Mouse (Mus musculus) C2C12 (cell line): ENCODE measurements around the gene Cyp2s1.

Experiments
- CEBPB ChIP-seq: IDR thresholded peaks from one replicate; pipeline ENCODE4 v1.6.1; 2011; ENCODE audit warnings: low read depth, mild to moderate bottlenecking, control low read depth, moderate library complexity
- CTCF ChIP-seq: IDR thresholded peaks from one replicate; pipeline ENCODE4 v1.5.1; 2011; ENCODE audit not compliant: control insufficient read depth, insufficient read depth, insufficient read length
- MAX ChIP-seq: IDR thresholded peaks from one replicate; pipeline ENCODE4 v1.6.1; 2011; ENCODE audit warnings: mild to moderate bottlenecking, control low read depth
- MYOD1 ChIP-seq: IDR thresholded peaks from one replicate; pipeline ENCODE4 v1.6.1; 2011; ENCODE audit warnings: low read depth; ENCODE audit not compliant: control insufficient read depth, insufficient read length
- MYOG ChIP-seq: IDR thresholded peaks from one replicate; pipeline ENCODE4 v1.6.1; 2011; ENCODE audit not compliant: control insufficient read depth, insufficient read length; ENCODE audit errors: extremely low read depth
- USF1 ChIP-seq: IDR thresholded peaks from one replicate; pipeline ENCODE4 v1.6.1; 2011; ENCODE audit warnings: low read depth, mild to moderate bottlenecking, control low read depth, moderate library complexity

DNA sequence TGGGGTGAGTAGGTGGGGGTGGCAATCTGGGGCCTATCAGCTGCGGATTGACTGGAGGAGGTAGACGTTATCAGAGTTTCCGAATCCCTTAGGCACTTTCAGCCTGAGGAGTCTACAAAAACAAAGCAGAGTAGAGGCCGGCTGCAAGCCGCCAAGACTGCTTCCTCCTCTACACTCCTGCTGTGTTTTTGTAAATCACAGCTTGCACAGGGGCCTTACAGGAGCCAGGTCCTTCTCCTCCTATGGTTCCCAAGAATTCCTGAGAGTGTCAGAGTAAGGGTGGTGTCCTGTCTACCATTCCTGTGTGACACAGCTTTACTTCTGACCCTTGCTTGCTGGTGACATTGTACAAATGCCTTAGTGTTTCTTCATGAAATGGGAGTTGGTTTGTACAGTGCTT lies 48.1 kb upstream of the Cyp2s1 start:
- TF ChIP-seq CTCF (no peak), MAX (no peak), USF1 (no peak), CEBPB (no peak), MYOG (no peak), MYOD1 (no peak)
